8 mouse cellular contexts compared by ENCODE assay signal in the genomic region with DNA sequence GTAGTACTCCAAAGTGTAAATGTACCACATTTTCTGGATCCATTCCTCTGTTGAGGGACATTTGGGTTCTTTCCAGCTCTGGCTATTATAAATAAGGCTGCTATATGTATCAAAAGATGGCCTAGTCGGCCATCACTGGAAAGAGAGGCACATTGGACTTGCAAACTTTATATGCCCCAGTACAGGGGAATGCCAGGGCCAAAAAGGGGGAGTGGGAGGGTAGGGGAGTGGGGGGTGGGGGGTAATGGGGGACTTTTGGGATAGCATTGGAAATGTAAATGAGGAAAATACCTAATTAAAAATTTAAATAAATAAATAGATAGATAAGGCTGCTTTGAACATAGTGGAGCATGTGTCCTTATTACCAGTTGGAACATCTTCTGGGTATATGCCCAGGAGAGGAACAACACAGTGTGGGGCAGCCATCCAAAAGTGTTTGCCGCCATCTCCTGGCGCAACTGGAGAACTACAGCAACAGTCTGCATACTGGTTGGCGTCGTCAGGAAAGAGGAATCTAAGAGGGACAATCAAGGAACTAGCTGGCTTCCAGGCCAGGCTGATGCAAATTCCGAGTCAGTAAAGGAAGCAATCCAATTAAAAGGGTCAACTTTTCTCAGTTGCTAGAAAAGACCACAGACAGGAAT. TPM values are rescaled to one million over a fixed set of nuclear protein-coding genes. Genes with fewer than 3 reads are reported as not detected.
DNase-seq lines count a peak whose midpoint lies in the region; ATAC-seq and TF ChIP-seq lines count a peak whose summit lies in the region.
"Not testable (repeated sequence)": the region's sequence is repeated elsewhere in the genome, so short reads cannot be mapped to it uniquely, and the experiment has no call there.

No protein-coding gene starts in this region.

- not testable (repeated sequence) for H3K9ac ChIP-seq in heart, embryonic 11.5 days (ENCODE audit: low read depth, low read length); liver, embryonic 13.5 days; neural tube, embryonic 11.5 days (ENCODE audit: low read length); stomach, embryonic 15.5 days

- not testable (repeated sequence) for H3K9me3 ChIP-seq in heart, embryonic 11.5 days (replicated peaks; ENCODE audit: control insufficient read depth, low read length); liver, embryonic 13.5 days (replicated peaks); neural tube, embryonic 11.5 days (ENCODE audit: control insufficient read depth, low read length); stomach, embryonic 15.5 days

- H3K27me3 ChIP-seq in heart, embryonic 11.5 days (ENCODE audit: control insufficient read depth, insufficient read depth, low read length); liver, embryonic 13.5 days; neural tube, embryonic 11.5 days (ENCODE audit: control insufficient read depth, insufficient read depth, low read length); stomach, embryonic 15.5 days (replicated peaks): not testable (repeated sequence)

- peak; percentile 87 for DNase-seq in CD4-positive, CD25-positive, alpha-beta regulatory T cell, adult 2 months (ENCODE audit: low read depth, low spot score)
- peak; percentile 90 for DNase-seq in brain, embryonic 14.5 days (ENCODE audit: low read depth)
- DNase-seq in kidney, postnatal 14 days = peak; percentile 62
- DNase-seq in liver, embryonic 13.5 days = peak; percentile 33
- DNase-seq in neural tube, embryonic 11.5 days (ENCODE audit: low spot score) = peak; percentile 67

- H3K4me1 ChIP-seq in heart, embryonic 11.5 days (ENCODE audit: control insufficient read depth, insufficient read depth, low read length); liver, embryonic 13.5 days (replicated peaks); neural tube, embryonic 11.5 days (ENCODE audit: control insufficient read depth, insufficient read depth, low read length); stomach, embryonic 15.5 days: not testable (repeated sequence)

- peak; percentile 89 for TF ChIP-seq CTCF in brain, embryonic 14.5 days (IDR thresholded peaks at IDR 0.05; ENCODE audit: borderline replicate concordance, extremely low read depth, insufficient read depth, insufficient read length)

- H3K4me2 ChIP-seq in heart, embryonic 11.5 days; liver, embryonic 13.5 days; neural tube, embryonic 11.5 days (ENCODE audit: low read depth); stomach, embryonic 15.5 days: not testable (repeated sequence)

- not testable (repeated sequence) for H3K36me3 ChIP-seq in heart, embryonic 11.5 days (ENCODE audit: control insufficient read depth, insufficient read depth, low read length); neural tube, embryonic 11.5 days (ENCODE audit: control insufficient read depth, insufficient read depth, low read length); stomach, embryonic 15.5 days
- H3K36me3 ChIP-seq in liver, embryonic 13.5 days = peaks cover 14% of the 10 kb centered on the region; the same call in 1 of the 2 replicates

- TF ChIP-seq POLR2A in brain, embryonic 14.5 days (IDR thresholded peaks at IDR 0.05; ENCODE audit: borderline replicate concordance, extremely low read depth, insufficient read depth, insufficient read length, poor library complexity, severe bottlenecking) = not testable (repeated sequence)

- H3K4me3 ChIP-seq in heart, embryonic 11.5 days (ENCODE audit: low read depth, low read length); liver, embryonic 13.5 days (replicated peaks); neural tube, embryonic 11.5 days (ENCODE audit: low read depth, low read length); stomach, embryonic 15.5 days (replicated peaks): not testable (repeated sequence)

- ATAC-seq in erythroblast, adult 5-6 weeks (replicated peaks; ENCODE audit: low FRiP score, poor library complexity, severe bottlenecking) = peak; percentile 84
- ATAC-seq in heart, embryonic 11.5 days (replicated peaks; ENCODE audit: insufficient number of reproducible peaks, low FRiP score, low TSS enrichment) = 0 out of 2 replicates have a peak, but pooled peaks have one; percentile 71
- peak; percentile 68; the same call in 1 of the 2 replicates for ATAC-seq in liver, embryonic 13.5 days (ENCODE audit: low read depth)
- ATAC-seq in neural tube, embryonic 11.5 days (ENCODE audit: insufficient read depth, low FRiP score, low TSS enrichment) = peak; percentile 89
- ATAC-seq in stomach, embryonic 15.5 days (ENCODE audit: insufficient read depth, low FRiP score, low read depth) = peak; percentile 66

- H3K27ac ChIP-seq in heart, embryonic 11.5 days (ENCODE audit: low read depth, low read length); liver, embryonic 13.5 days; neural tube, embryonic 11.5 days (ENCODE audit: low read depth, low read length); stomach, embryonic 15.5 days: not testable (repeated sequence)

- WGBS in heart, embryonic 11.5 days (ENCODE audit: insufficient replicate concordance) = 4% methylated on average over 6 of the region's 6 CpGs
- 4% methylated on average over 6 of the region's 6 CpGs for WGBS in liver, embryonic 13.5 days (ENCODE audit: insufficient replicate concordance)
- WGBS in neural tube, embryonic 11.5 days = 6% methylated on average over 6 of the region's 6 CpGs
- 3% methylated on average over 6 of the region's 6 CpGs for WGBS in stomach, embryonic 15.5 days

RNA-seq across cellular contexts. Expression of a gene that starts 30.8 kb away (rescaled TPM):
- 27.7 and 28.7 TPM in 2 replicates for polyA plus RNA-seq in brain, embryonic 14.5 days (2012; rRNA removed)
- total RNA-seq in erythroblast, adult 5-6 weeks (2015; ENCODE audit: low replicate concordance) = 6.3 and 17.9 TPM in 2 replicates
- 2.6 and 7.8 TPM in 2 replicates for total RNA-seq in erythroblast, adult 5-6 weeks (2017; ENCODE audit: low replicate concordance)
- 32.1 and 35.6 TPM in 2 replicates for polyA plus RNA-seq in heart, embryonic 11.5 days (2014; fragmentation: Nextera tagmentation; extraction: Ambion mirVana)
- 19.1 and 22.8 TPM in 2 replicates for polyA plus RNA-seq in liver, embryonic 13.5 days (2015; fragmentation: Nextera tagmentation; extraction: Ambion mirVana)
- 22.6 and 23.7 TPM in 2 replicates for polyA plus RNA-seq in neural tube, embryonic 11.5 days (2014; fragmentation: Nextera tagmentation; extraction: Ambion mirVana)
- polyA plus RNA-seq in stomach, embryonic 15.5 days (2015; fragmentation: Nextera tagmentation; extraction: Ambion mirVana) = 22.8 and 24.2 TPM in 2 replicates

Comparison
In these comparisons a context has a peak if more than half of its experiments do, and no peak if none do; other contexts are left out.
1. DNase-seq: peak in every context shown above with its lines; median percentile 90 in brain, embryonic 14.5 days; 87 in CD4-positive, CD25-positive, alpha-beta regulatory T cell, adult 2 months; 67 in neural tube, embryonic 11.5 days; 62 in kidney, postnatal 14 days; 33 in liver, embryonic 13.5 days.